Mouse (Mus musculus) spleen, postnatal 10 days (tissue): ENCODE results near the gene Grik3.
"Not testable (repeated sequence)": the region's sequence is repeated elsewhere in the genome, so short reads cannot be mapped to it uniquely, and the experiment has no call there.

Experiments used
- DNase-seq, 2 experiments: peaks; one replicate each; pipeline ENCODE4 v3.0.0; 2021 to 2022; ENCODE audit warnings: low spot score in 2 of 2

Gene Grik3

DNA sequence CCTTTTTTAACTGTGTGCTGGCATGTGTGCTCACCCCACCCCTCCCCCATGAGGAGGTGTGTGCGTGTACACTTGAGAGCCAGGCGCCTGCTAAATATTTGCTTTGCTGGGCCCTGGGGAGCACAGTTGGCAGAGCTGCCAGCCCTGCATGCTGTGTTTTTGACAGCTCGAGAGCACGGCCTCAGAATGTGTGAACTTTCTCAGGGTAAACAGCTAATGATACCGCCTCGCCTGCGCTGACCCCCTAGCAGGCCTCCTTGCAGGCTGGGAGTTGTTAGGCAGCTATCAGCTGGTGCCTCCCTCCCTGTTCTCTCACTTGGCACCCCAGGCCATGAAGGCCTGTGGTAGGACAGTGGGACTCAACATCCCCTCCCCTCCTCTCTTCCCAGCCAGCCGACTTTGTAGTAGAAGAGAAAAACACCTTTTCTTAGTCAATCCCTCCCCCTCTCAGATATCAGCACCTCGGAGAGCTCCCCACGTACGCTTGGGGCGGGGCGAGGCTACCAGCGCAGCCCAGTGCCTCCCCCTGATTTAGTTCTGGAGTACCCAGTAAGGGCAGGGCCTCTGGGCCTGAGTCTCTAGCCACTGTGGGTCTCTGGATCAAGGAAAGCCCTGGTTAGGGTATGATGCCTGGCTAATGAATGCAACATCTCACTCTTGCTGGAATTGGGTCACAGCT lies 99.9 kb downstream of the Grik3 start:
- DNase-seq = peak in 1 of 2 experiments; percentile 22

DNA sequence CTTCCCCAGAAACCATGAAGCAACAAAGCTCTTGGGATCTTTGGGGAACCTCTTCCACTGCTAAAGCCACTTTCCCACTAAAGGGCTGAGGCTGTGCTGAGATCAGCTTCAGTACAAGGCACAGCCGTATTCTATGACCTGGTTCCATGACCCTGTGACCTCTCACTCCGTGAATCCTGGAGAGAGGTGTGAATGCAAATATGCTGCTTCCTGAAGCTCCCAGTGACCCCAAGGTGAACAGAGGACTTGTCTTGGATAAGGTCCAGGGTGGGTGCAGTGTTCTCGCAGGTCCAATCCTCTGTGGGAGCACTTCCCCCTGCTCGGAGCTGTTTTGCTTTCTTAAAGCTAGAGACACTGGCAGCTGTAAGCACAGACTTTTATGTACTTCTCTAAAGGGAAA lies 102.2 kb downstream of the Grik3 start:
- DNase-seq = no peak

GRCm38 (mm10) chr4:125595011-125595410 lies 104.5 kb downstream of the Grik3 start:
- DNase-seq = no peak

GRCm38 (mm10) chr4:125598677-125599076 lies 108.2 kb downstream of the Grik3 start:
- no peak for DNase-seq

GRCm38 (mm10) chr4:125599510-125600005 lies 109.1 kb downstream of the Grik3 start:
- DNase-seq = no peak

- no peak for DNase-seq
These were observed 110.1 kb downstream of the Grik3 start for GRCm38 (mm10) chr4:125600642-125601041.

DNA sequence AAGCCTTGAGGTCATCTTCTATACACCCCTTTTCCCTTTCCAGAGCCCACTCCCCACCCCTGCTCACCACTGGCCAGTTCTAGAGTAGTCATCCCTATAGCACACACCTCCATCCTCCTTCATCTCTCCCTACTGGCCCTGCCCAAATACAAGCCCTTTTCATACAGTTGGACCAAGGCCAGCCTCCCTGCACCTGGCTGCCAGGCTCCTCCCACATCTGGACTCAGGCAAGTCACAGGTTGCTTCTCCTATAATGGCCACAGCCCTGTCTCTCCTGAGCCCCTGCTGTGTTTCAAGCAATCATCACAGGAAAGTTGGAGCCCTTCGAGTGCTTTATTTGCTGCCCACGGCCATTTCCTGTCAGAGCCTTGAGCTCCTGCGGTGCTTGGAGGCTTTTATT lies 110.8 kb downstream of the Grik3 start:
- no peak for DNase-seq

DNA sequence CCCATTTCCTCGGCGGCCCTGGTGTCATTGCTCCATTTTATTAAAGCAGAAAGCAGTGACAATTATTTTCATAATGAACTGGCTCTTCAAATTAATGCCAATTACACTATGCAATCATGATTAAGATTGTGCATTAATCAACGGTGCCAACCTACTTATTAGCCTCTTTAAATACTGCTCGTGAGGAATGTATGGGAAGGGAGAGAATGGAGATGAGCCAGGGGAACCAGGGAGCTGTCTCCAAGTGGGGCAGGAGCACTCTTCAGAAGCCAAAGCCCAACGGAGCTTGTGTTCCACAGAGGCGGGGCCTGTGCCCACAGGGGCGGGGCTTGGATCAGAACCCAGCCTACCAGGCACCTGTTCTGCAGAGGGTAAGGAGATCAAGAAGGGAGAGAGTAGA lies 114.0 kb downstream of the Grik3 start:
- DNase-seq = no peak

DNA sequence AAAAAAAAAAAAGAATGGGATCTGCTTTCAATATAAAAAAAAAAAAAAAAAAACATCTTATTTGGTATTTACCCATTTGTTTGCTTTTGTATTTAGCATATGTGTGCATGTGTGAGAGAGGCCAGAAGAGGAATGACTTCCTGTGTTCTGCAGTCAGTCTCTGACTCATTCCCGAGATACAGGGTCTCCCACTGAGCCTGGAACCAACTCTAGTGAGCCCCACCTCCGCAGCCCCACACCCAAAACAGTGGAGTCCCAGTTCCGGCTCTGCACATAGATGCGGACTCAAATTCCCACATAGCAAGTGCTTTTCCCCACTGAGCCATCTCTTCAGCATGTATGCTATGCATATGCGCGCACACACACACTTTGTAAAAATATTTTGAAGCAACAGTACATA lies 115.6 kb downstream of the Grik3 start:
- DNase-seq = no peak

DNA sequence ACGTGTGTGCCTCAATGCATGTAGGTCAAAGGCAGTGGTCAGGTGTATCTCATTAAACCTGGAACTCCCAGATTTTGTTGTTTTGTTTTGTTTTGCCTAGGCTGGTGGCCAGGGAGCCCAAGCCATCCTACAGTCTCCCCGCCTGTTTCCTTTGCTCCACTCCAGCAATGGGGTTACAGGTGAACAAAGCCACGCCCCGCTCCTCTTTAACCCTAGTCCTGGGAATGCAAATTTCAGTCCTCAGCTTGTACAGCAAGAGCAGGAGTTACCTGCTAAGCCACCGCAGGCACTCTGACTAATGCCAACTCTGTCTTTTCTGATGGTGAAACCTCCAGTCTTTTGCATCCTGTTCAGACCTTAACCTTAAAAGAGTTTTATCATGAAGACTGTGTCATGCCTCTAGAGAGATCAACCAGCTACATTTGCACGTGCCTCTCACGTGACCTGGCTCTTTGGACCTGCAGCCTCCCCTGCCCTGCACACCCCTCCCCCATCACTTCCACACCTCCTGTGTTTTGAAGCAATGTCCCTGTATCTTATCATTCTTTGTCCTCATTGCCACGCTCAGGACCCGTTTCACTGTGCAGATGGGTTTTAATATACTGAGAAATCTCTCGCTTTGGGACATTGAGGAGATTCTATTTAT lies 117.0 kb downstream of the Grik3 start:
- DNase-seq = no peak

GRCm38 (mm10) chr4:125608896-125609295 lies 118.4 kb downstream of the Grik3 start:
- DNase-seq = not testable (repeated sequence)

DNA sequence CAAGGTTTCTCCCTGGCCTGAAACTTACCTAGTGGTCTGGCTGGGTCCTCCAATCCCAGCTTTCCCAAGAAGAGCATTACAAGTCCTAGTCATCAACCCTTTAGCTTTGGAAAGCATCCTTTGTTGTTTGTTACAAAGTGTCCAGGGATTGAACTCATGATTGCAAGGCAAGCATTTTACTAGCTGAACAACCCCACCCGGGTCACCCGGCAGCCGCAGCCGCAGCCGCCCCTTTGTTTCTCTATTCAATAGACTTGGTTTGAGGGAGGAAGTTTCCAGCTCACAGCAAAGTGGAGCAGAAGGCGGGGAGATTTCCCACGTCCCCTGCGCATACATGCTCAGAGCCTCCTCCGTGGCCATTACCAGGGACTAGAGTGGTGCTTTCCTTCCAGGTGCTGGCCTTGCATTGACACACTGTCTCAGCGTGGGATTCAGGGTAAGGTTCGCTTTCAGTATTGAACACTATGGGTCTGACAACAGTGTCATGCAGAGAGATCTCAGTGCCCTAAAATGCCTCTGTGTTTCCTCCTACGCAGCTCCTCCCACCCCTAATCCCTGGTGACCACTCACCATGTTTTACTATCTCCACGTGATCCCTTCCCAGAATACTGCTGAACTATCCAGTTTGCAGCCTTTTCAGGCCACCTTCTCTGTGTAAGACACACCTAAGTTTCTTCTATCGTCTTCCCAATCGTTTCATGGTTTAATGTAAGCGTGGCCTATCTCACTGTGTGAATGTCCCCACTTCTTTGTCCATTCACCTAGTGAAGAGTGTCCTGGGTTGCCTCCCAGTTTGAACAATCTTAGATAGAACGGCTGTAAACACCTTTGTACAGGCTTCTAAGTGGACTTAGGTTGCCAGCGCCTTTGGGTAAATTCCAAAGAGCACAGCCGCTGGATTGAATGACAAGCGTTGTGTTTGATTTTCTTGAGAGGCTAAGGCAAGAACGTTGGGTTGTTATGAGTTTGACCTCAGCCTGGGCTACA lies 119.1 kb downstream of the Grik3 start:
- DNase-seq = no peak

DNA sequence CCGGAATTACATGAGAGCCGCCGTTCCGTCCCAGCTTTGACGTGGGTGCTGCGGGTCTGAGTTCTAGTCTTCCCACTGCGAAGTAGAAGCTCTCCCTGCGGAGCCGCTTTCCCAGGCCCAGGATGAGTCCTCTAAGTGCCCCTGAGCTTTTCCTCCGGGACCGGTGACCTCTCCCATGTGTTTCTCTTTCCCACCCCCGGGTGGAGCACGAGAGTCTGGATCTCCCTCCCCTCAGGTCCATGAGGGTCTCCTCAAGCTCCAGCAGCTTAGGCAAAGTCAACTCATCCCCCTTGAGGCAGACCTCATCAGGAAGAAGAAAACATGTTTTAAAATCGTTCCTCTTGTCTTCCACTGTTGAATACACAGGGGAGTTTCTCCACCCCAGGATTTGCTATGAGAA lies 127.4 kb downstream of the Grik3 start:
- no peak for DNase-seq

DNA sequence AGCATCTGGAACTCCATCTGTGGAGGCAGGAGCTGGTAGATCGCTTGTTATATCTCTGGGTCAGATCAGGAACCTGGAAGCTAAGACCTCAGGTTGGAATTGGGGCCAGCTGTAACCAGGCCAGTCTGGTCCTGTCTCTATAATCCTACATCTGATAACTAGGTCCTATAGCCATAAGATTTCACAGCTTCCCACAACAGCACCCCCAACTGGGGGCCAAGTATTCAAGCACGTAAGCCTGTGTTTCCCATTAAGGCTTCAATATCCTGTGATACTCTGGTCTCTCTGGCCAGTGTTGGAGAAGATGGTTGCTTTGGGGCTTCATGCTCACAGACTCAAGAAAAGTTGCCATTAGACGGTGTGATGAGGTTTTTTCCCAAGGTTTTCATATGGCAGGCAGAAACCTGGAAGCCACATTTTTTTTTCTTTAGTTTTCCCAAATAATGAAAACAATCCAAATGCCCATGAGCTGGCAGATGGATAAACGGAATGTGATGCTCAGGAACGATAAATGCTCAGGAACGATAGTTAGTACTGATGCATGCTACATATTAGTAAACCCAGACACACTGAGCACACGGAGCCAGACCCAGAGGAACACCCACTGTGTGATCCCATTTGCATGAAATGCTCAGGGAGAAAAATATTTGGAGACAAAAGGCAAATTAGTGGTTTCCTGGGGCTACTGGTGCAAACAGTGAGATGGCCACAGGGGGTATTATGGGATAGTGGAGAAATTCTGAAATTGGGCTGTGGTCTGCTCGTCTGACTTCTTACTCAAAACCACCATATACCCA lies 128.2 kb downstream of the Grik3 start:
- no peak for DNase-seq

DNA sequence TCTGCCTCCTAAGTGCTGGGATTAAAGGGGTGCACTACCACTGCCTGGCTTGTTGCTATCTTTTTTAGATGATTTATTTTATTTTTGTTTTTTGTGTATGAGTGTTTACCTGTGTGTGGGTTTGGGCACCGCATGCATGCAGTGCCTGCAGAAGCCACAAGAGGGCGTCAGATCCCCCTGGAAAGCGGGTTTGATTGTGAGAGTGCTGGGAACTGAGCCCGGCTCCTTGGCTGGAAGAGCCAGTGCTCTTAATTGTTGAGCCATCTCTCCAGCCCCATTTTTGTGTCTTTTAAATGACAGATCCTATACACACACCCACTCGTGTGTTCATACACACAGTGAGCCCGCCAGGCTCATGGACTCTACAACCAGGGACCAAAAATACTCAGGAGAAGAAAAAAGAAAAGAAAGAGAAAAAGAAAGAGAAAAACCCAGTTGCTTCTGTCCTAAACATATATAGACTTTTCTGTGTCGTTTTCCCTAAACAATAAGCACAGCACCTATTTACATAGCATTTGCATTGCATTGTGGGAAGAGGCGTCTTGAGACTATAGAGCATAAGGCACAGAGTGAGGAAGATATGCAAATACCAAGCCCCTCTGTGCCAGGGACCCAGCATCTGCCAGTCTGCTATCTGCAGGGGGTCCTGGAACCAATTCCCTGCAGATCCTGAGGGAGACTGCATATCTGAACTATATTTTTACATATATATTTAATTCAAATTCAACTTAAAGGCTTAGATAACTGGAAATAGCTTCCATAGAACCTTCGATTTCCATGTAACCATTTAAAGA lies 134.6 kb downstream of the Grik3 start:
- no peak for DNase-seq

- DNase-seq = no peak
These were observed 139.0 kb downstream of the Grik3 start for GRCm38 (mm10) chr4:125629544-125629943.

DNA sequence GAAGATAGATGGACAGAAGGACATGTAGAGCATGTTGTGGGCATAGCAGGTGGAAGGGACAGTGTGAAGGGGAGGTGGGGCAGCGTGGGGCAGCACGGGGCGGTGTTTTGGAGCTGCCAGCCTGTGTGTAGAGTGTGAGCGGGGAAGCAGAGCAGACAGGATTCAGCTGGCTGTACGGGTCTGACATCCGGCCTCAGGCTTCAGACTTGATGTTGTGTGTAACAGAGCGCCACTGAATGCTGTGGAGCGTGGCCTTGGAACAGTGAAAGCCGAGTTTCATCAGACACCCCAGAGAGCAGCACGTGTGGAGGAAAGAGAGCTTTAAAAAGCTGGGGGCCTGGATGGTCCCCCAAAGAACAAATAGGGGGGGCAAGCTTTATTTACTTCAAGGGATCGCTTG lies 144.5 kb downstream of the Grik3 start:
- DNase-seq = no peak

- DNase-seq = no peak
These were observed 146.3 kb downstream of the Grik3 start for GRCm38 (mm10) chr4:125636616-125637304.

DNA sequence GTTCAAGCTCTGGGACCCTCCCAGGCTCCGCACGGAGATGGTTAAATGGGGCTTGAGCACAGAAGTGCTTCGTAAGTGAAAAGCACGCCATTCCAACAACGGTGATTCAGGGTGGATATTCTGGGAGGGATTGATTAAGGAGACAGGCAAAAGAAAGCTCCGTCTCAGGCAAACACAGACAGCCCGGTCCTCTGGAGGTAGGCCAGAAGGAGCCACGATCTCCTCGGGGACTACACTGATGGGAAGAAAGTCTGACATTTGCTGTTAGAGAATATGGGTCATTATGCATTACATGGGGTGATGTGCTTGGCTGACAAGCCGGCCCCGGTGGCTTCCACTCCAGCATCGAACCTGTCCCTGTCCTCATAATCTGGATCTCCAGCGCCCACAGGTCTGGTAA lies 146.9 kb downstream of the Grik3 start:
- no peak for DNase-seq

DNA sequence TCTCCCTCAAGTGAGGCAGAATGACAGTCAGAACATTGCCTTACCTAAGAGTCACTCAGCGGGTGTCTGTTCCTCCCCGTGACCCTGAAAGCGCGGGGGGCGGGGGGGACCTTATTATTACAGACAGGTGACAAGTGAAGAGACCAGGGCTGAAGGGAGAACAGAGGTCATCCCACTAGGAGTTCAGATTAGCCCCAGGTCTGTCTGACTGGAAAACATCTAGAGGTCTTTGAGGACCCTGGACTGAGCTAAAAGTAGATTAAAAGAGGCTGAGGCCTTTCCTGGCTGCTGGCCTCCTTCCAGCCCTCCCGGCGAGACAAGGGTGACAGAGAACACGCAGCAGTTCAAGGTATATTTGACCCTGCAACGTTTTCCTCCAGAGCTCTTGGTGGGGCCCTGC lies 150.0 kb downstream of the Grik3 start:
- DNase-seq = no peak
